Mouse (Mus musculus) heart, postnatal 0 days (tissue): ENCODE data around the gene Col4a1. TPM values are rescaled to one million over a fixed set of nuclear protein-coding genes. Genes with fewer than 3 reads are reported as not detected.

Source experiments
- ATAC-seq: fragments of 200-750 bp; cut with Nextera tagmentation; 2 replicates; pipeline ENCODE4 v1.8.0; 2017; ENCODE audit warnings: low read depth, moderate number of reproducible peaks, moderate library complexity; ENCODE audit not compliant: insufficient read depth
- DNase-seq: peaks from one replicate; pipeline ENCODE4 v3.0.0-alpha.2; 2016; ENCODE audit warnings: low spot score
- H3K27ac ChIP-seq: fragments of 300-500 bp; sonication (generic); 2 replicates; pipeline ENCODE4 v1.5.1; 2014; ENCODE audit warnings: low read depth, mild to moderate bottlenecking
- H3K27me3 ChIP-seq: fragments of 300-500 bp; sonication (generic); 2 replicates; pipeline ENCODE4 v1.6.1; 2014; ENCODE audit warnings: low read length, mixed read lengths; ENCODE audit not compliant: control insufficient read depth, insufficient read depth
- H3K36me3 ChIP-seq: fragments of 300-500 bp; sonication (generic); replicated peaks from 2 replicates; pipeline ENCODE4 v1.6.1; 2014; ENCODE audit warnings: low read length, mixed read lengths; ENCODE audit not compliant: control insufficient read depth, insufficient read depth
- H3K4me1 ChIP-seq: fragments of 300-500 bp; sonication (generic); 2 replicates; pipeline ENCODE4 v1.6.1; 2014; ENCODE audit warnings: antibody characterized with exemption; ENCODE audit not compliant: control insufficient read depth, insufficient read depth
- H3K4me2 ChIP-seq: fragments of 300-500 bp; sonication (generic); 2 replicates; pipeline ENCODE4 v1.6.1; 2014; ENCODE audit warnings: low read depth, mild to moderate bottlenecking, low read length, moderate library complexity
- H3K4me3 ChIP-seq: fragments of 300-500 bp; sonication (generic); 2 replicates; pipeline ENCODE4 v1.5.1; 2014; ENCODE audit warnings: low read depth, low read length
- H3K9ac ChIP-seq: fragments of 300-500 bp; sonication (generic); replicated peaks from 2 replicates; pipeline ENCODE4 v1.6.1; 2014; ENCODE audit warnings: low read depth, low read length, mixed read lengths
- H3K9me3 ChIP-seq: fragments of 300-500 bp; sonication (generic); replicated peaks from 2 replicates; pipeline ENCODE4 v1.6.1; 2016; ENCODE audit warnings: low read length; ENCODE audit not compliant: control insufficient read depth
- CTCF ChIP-seq: IDR thresholded peaks from 2 replicates; pipeline ENCODE4 v1.5.1; 2016; ENCODE audit warnings: antibody characterized with exemption, control low read depth, low read depth
- EP300 ChIP-seq: IDR thresholded peaks from 2 replicates; pipeline ENCODE4 v1.6.1; 2016; ENCODE audit warnings: antibody characterized with exemption, low read depth
- WGBS: fragments of 180-500 bp; shearing (Covaris S2); extraction: QIAGEN DNeasy Blood & Tissue Kit; methylation state at CpG from one replicate; pipeline ENCODE4 v1.1.7; 2014; 5-methylcytosine and 5-hydroxymethylcytosine counted together
- polyA plus RNA-seq: library from polyadenylated mRNA; unstranded; fragments of >200 nt; fragmentation: Nextera tagmentation; extraction: Ambion mirVana; gene quantifications from 2 replicates; pipeline ENCODE4 v1.2.1, GENCODE M21; 2015
- total RNA-seq: library from RNA; depleted of rRNA; stranded (reverse); fragments of >200 nt; gene quantifications from 2 replicates; pipeline ENCODE4 v1.2.3, GENCODE M21; 2014; ENCODE audit warnings: low replicate concordance

Col4a1 gene
- total and polyA plus RNA-seq, 2 experiments from 2014 or later = 191 to 921 TPM

- no peak overlapping the region for H3K4me3 ChIP-seq
- peaks cover 89% of the 10 kb centered on the region for H3K36me3 ChIP-seq
- no peaks in the 10 kb centered on the region for H3K4me1 ChIP-seq
- H3K27ac ChIP-seq = no peak overlapping the region
- H3K4me2 ChIP-seq = no peak overlapping the region
- no peaks in the 10 kb centered on the region for H3K27me3 ChIP-seq
- ATAC-seq = no peak
- H3K9ac ChIP-seq = no peak overlapping the region
- no peak for TF ChIP-seq CTCF
- 77% methylated on average over 7 of the region's 7 CpGs for WGBS
- DNase-seq = no peak
- H3K9me3 ChIP-seq = no peaks in the 10 kb centered on the region
These were observed 85.2 kb downstream of the Col4a1 start for GRCm38 (mm10) chr8:11227421-11227820.

GRCm38 (mm10) chr8:11225577-11226434, 86.8 kb downstream of the Col4a1 start:
- H3K4me3 ChIP-seq = no peak overlapping the region
- no peaks in the 10 kb centered on the region for H3K9me3 ChIP-seq
- H3K36me3 ChIP-seq = peaks cover 90% of the 10 kb centered on the region
- TF ChIP-seq CTCF = no peak
- no peaks in the 10 kb centered on the region for H3K27me3 ChIP-seq
- no peaks in the 10 kb centered on the region for H3K4me1 ChIP-seq
- 86% methylated on average over 13 of the region's 13 CpGs for WGBS
- no peak overlapping the region for H3K4me2 ChIP-seq
- DNase-seq = no peak
- H3K9ac ChIP-seq = no peak overlapping the region
- no peak overlapping the region for H3K27ac ChIP-seq
- no peak for ATAC-seq

DNA sequence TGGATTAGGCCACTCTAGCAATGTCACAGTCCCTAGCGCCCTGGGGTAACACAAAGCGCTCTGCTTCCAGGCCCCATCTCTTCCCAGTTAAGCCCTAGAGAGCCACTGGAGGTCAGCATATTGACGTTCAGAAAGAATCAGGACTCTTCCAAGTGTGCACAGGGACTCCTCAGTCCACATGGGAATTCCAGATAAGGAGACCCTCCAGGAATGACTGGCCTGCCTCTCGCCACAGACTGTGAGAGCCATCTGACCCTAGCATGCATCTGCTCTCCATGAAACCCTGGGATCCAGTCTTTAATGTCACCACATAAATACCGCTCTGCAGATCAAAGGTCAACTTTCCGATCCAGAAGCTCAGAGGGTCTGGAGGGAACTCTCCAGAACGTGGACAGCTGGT, 88.4 kb downstream of the Col4a1 start:
- peaks cover 93% of the 10 kb centered on the region for H3K36me3 ChIP-seq
- no peaks in the 10 kb centered on the region for H3K27me3 ChIP-seq
- no peak overlapping the region for H3K4me2 ChIP-seq
- ATAC-seq = no peak
- TF ChIP-seq CTCF = no peak
- no peak for TF ChIP-seq EP300
- no peak overlapping the region for H3K9ac ChIP-seq
- H3K4me3 ChIP-seq = no peak overlapping the region
- H3K27ac ChIP-seq = no peak overlapping the region
- no peaks in the 10 kb centered on the region for H3K4me1 ChIP-seq
- H3K9me3 ChIP-seq = no peaks in the 10 kb centered on the region
- no peak for DNase-seq
- 62% methylated on average over 7 of the region's 7 CpGs for whole genome bisulfite sequencing

GRCm38 (mm10) chr8:11221353-11221752, 91.3 kb downstream of the Col4a1 start:
- DNase-seq (no peak), ATAC-seq (no peak)
- H3K9me3 ChIP-seq = no peaks in the 10 kb centered on the region
- no peaks in the 10 kb centered on the region for H3K27me3 ChIP-seq
- H3K4me1 ChIP-seq = no peaks in the 10 kb centered on the region
- no peak overlapping the region for H3K27ac ChIP-seq
- H3K9ac ChIP-seq = no peak overlapping the region
- peaks cover 95% of the 10 kb centered on the region for H3K36me3 ChIP-seq
- H3K4me3 ChIP-seq = no peak overlapping the region
- WGBS = 85% methylated on average over 5 of the region's 5 CpGs
- no peak overlapping the region for H3K4me2 ChIP-seq
- TF ChIP-seq EP300 (no peak), CTCF (no peak)

DNA sequence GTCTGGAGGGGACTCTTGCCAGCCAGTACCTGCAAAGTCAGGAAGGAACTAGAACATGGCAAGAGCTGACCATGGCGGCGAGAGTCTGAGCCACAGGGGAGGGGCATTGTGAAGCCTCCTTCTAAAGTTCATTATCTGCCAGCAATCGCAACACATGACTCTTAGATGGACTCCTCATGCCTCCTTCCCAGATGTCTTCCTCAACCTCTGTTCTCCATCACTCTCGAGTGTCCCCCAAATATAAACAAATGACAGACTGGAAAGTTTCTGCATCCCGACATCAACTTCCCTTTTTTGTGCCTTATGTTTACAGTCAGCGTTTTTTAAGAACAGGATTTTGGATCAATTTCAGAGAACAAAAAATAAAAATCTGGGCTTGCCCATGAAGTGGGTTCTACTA, 93.3 kb downstream of the Col4a1 start:
- Histone ChIP-seq H3K27me3 (no peaks in the 10 kb centered on the region), H3K4me2 (no peak overlapping the region), H3K4me3 (no peak overlapping the region), H3K36me3 (peaks cover 96% of the 10 kb centered on the region), H3K4me1 (no peaks in the 10 kb centered on the region), H3K27ac (no peak overlapping the region), H3K9ac (no peak overlapping the region), H3K9me3 (no peaks in the 10 kb centered on the region)
- ATAC-seq = no peak
- no peak for TF ChIP-seq CTCF
- TF ChIP-seq EP300 = no peak
- no peak for DNase-seq
- 73% methylated on average over 6 of the region's 6 CpGs for WGBS

DNA sequence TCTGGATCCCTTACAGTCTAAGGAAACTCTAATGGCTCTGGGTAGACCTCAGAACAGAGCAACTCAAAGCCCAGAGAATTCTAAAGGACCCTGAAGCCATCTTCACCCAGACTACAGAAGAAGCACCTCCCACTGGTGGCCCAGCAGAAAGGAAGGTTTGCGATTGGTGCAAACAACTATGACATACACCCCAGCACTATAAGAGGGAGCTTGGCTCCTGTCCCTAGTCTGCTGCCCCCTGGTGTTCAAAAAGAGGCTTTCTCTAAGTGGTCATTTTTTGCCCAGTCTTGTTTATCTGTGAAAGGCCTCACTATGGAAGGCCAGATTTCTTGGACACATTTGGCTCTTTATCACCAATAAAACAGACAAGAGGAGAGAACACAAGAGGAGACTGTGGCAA, 97.4 kb downstream of the Col4a1 start:
- H3K27ac ChIP-seq = no peak overlapping the region
- 0 out of 2 replicates have a peak, but pooled peaks cover 4% of the 10 kb centered on the region for H3K4me1 ChIP-seq
- H3K4me3 ChIP-seq = no peak overlapping the region
- H3K4me2 ChIP-seq = no peak overlapping the region
- ATAC-seq (peak; percentile 90), DNase-seq (peak; percentile 78)
- TF ChIP-seq EP300 (no peak), CTCF (peak; percentile 86)
- H3K9me3 ChIP-seq = no peaks in the 10 kb centered on the region
- peaks cover 94% of the 10 kb centered on the region for H3K36me3 ChIP-seq
- no peak overlapping the region for H3K9ac ChIP-seq
- 50% methylated on average over 1 of the region's 1 CpGs for WGBS
- H3K27me3 ChIP-seq = no peaks in the 10 kb centered on the region
